Mouse (Mus musculus): ENCODE measurements around the gene Hist1h4f.
"Not testable (repeated sequence)": the region's sequence is repeated elsewhere in the genome, so short reads cannot be mapped to it uniquely, and the experiment has no call there.

Gene Hist1h4f

GRCm38 (mm10) chr13:23554925-23555838, 3.7 kb upstream of the Hist1h4f start:
- no peak for DNase-seq (ENCODE audit: low read depth)

- DNase-seq (ENCODE audit: low read depth) = no peak
These were observed 2.9 kb upstream of the Hist1h4f start for GRCm38 (mm10) chr13:23554393-23554792.

- DNase-seq (ENCODE audit: low read depth) = no peak
These were observed 1.5 kb upstream of the Hist1h4f start, which contains the start of gene Hist1h1d for GRCm38 (mm10) chr13:23552962-23553361. TSS of gene Hist1h1d (plus strand) at chr13:23553262.

GRCm38 (mm10) chr13:23551931-23552914, 775 bp upstream of the Hist1h4f start:
- DNase-seq (ENCODE audit: low read depth) = no peak

- DNase-seq (ENCODE audit: low read depth) = no peak
These were observed 695 bp downstream of the Hist1h4f start for GRCm38 (mm10) chr13:23550761-23551145.

GRCm38 (mm10) chr13:23546694-23547093, 4.8 kb downstream of the Hist1h4f start:
- no peak for DNase-seq (ENCODE audit: low read depth)

- DNase-seq (ENCODE audit: low read depth) = not testable (repeated sequence)
These were observed 6.7 kb downstream of the Hist1h4f start for GRCm38 (mm10) chr13:23544787-23545120.

GRCm38 (mm10) chr13:23543965-23544786, 7.3 kb downstream of the Hist1h4f start, which contains the start of gene Hist1h3f:
TSS of gene Hist1h3f (plus strand) at chr13:23544052.
- DNase-seq (ENCODE audit: low read depth) = peak; percentile 93

- DNase-seq (ENCODE audit: low read depth) = peak; percentile 91
These were observed 8.3 kb downstream of the Hist1h4f start, which contains the start of gene Hist1h2bh for GRCm38 (mm10) chr13:23542999-23543607. TSS of gene Hist1h2bh (minus strand) at chr13:23543392.

GRCm38 (mm10) chr13:23542225-23542980, 9.0 kb downstream of the Hist1h4f start:
- not testable (repeated sequence) for DNase-seq (ENCODE audit: low read depth)

GRCm38 (mm10) chr13:23541497-23541896, 10.0 kb downstream of the Hist1h4f start:
- DNase-seq (ENCODE audit: low read depth) = no peak

GRCm38 (mm10) chr13:23539821-23540220, 11.6 kb downstream of the Hist1h4f start:
- DNase-seq (ENCODE audit: low read depth) = not testable (repeated sequence)

- DNase-seq (ENCODE audit: low read depth) = no peak
These were observed 13.2 kb downstream of the Hist1h4f start for GRCm38 (mm10) chr13:23538249-23538648.

GRCm38 (mm10) chr13:23537006-23537710, 14.3 kb downstream of the Hist1h4f start:
- no peak for DNase-seq (ENCODE audit: low read depth)

GRCm38 (mm10) chr13:23536076-23536822, 15.2 kb downstream of the Hist1h4f start:
- DNase-seq (ENCODE audit: low read depth) = no peak

- DNase-seq (ENCODE audit: low read depth) = peak; percentile 85
These were observed 16.0 kb downstream of the Hist1h4f start, which contains the start of gene Hist1h3g for GRCm38 (mm10) chr13:23535137-23536075. TSS of gene Hist1h3g (plus strand) at chr13:23535422.

- no peak for DNase-seq (ENCODE audit: low read depth)
These were observed 16.9 kb downstream of the Hist1h4f start for GRCm38 (mm10) chr13:23534368-23535131.
